Mouse (Mus musculus): ENCODE data around the gene Rtn1.
"Not testable (repeated sequence)": the region's sequence is repeated elsewhere in the genome, so short reads cannot be mapped to it uniquely, and the experiment has no call there.

Gene Rtn1

DNA sequence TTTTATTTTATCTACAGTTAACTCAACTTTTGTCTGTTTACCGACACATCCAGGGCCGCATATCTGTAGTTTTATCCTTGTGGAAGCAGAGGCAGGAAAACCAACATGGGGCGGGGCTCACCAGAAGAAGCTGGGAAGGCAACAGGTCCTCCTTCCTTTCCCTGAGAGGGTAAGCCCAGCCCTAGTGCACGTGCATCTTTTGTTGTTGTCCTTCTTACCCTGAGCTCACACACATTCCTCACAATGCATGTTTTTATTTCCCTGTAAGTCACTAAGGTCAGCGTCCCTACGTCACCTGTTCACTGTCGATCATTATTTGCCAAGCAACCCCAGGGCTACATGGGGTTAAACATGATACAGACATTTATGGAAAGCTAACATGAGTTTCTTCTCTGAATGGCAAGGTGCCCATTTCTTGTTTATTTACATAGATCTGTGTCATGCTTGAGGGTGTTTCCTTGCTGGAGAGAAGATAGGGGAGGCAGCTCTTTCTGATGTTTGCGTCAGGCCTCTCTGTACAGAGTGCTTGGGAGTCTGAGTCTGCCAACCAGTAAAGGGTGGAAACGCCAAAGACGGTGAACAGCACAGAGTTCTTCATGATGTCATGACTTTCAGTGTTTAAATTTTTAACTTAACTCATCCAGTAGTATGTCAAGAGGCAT is 84.5 kb downstream of the Rtn1 start:
- DNase-seq (ENCODE audit: low spot score in 2 of 2), result no peak

DNA sequence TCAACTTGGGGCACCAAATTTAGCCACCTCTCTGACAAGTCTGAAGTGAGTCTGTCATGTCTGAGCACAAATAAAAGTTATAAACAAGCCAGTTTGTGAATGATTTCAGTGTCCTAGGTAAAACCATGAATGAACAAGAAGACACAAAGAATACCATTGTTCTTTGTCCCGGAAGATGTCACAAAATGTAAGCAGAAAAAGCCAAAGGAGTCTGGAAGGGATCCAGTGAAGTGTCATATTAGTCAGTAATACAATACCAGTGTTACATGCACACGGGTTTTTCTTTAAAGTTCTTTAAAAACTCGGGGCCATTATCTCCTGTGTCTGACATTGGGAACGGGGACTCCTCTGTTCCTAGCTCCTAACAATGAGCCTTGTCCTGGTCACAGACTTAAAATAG is 85.1 kb downstream of the Rtn1 start:
- no peak for DNase-seq (ENCODE audit: low spot score in 2 of 2)

DNA sequence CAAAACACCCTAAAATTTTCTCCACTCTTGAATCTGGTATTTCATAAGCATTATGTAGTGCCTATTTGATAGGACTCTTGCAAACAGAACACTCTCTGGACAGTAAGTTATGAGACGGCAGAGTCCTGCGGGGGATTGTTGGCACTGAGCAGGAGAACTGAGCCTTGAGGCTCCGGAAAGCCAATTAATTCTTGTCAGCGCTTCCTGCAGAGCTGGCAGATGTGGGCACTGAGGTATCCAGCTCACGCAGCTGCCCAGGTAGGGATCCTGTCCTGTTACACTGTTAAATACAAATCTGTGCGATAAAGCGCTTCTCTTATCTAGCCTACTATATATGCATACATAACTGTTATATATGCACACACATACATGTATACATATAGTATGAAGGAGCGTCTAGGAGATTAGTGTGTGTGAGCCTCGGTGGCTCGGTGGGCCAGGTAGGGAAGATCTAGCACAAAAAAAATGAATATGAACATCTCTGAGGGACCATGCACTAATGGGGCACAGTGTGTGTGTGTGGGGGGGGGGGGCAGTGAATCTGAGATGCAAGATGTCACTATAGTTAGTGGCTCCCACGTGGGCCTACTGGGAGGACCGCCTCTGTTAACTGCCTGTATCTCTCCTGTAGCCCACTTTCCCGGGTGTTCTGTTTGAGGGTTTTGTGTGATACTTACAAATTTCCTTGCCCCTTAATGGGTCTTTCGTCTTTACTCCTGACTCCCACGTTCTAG is 93.0 kb downstream of the Rtn1 start:
- no peak for DNase-seq (ENCODE audit: low spot score in 2 of 2)

DNA sequence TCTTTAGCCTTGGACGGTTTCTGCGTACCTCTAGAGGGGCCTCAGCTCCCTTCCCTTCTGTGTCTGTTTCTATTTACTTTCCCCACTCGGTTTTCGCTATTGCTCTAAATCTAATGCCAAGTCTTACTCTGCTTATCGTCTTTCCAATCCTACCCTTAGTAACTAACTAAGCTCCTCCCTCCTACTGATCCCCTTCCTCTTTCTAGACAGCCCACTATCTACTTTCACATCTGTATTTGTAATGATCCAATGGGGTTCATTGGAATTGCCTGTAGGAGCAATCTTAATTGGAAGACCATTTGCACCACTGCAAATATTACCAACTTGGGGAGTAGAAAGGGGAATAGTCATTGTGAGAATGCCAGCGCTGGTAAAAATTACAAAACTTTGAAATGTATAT is 98.0 kb downstream of the Rtn1 start:
- DNase-seq (ENCODE audit: low spot score in 2 of 2), result no peak

DNA sequence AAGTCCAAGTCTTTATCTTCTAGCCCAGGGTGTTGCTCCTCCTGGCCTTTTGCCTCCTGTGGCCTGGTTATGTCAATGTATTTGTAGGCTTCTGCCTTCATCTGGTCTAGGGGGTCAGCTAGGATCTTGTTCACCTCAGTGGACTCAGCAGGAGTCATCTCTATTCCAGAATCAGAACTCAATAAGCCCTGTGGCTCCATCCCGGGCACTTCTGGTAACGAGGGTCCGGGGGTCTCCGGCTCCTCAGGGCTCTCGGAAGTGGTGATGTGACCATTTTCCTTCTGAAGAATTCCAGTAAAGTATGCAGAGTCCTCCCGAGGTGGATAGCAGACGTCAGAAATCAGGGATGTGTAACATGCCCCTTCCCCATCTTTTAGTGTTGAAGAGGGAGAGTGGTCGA is 100.3 kb downstream of the Rtn1 start:
- no peak for DNase-seq (ENCODE audit: low spot score in 2 of 2)

DNA sequence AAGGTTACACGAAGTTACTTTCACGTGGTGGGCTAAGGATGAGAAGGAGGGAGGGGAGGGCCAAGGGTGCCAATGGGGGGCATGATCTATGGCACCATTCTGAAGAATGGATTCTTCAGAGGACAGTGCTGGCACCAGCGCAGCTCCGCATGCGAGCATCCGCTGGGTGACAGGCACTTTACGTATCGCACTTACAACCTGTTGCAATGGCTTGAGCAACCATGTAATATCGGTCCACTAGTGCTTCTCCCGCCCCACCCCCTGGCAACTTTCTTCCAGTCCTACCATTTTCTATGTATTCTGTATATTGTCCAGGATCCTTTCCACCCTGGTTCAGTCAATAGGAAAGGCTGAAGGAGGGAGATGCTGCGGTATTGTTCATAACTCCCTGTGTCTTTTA is 102.6 kb downstream of the Rtn1 start:
- DNase-seq (ENCODE audit: low spot score in 2 of 2), result no peak

DNA sequence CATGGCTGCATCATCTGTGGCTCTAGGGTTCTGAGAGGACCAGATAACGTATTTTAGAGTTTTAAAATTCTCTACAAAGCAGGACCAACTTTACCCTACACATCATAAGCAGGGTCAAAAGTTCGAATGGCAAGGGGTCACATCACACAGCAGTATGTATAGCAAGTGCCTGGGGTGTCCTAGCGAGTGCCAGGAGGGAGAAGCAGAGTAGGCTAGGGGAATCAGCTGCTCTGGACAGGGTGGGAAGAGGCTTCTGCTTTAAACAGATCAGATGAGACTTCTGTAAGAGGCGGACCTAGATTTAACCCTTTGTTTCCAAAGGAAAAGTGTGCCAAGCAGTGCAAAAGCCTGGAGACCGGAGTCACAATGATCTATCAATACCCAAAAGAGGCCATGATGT is 103.4 kb downstream of the Rtn1 start:
- no peak for DNase-seq (ENCODE audit: low spot score in 2 of 2)

DNA sequence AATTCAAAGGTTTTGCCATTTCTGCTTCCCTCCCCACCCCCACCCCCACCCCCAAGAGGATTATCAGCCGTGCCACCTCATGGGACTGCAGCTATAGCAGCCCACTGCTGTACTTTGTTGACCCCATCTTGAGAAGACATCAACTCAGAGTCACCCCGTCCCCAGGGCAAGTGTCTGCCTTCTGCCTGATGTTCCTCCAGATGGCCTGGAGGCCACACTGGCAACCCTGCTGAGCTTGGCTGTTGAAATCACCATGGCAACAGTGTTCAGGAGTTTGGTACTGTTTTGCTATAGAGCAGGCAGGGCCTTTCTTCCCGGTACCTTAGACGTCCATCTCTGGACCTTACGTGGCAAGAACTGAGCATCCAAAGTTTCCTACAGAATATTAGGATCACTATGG is 103.9 kb downstream of the Rtn1 start:
- DNase-seq (ENCODE audit: low spot score in 2 of 2), result no peak

DNA sequence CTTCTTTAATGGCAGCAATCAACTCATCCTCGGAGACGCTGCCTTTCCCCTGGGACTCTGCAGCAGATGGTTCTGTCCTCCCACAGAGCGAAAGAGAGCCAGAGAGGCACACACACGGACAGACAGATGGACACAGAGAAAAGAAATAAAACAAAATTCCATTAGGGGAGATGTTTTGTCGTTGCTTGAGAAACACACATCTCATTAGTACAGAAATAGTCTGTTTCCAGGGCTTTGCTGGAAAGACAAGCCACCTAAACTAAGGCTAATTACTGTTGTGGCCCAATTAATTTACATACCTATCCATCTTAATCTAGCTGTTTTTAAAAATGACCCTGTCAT is 104.5 kb downstream of the Rtn1 start:
- no peak for DNase-seq (ENCODE audit: low spot score in 2 of 2)

DNA sequence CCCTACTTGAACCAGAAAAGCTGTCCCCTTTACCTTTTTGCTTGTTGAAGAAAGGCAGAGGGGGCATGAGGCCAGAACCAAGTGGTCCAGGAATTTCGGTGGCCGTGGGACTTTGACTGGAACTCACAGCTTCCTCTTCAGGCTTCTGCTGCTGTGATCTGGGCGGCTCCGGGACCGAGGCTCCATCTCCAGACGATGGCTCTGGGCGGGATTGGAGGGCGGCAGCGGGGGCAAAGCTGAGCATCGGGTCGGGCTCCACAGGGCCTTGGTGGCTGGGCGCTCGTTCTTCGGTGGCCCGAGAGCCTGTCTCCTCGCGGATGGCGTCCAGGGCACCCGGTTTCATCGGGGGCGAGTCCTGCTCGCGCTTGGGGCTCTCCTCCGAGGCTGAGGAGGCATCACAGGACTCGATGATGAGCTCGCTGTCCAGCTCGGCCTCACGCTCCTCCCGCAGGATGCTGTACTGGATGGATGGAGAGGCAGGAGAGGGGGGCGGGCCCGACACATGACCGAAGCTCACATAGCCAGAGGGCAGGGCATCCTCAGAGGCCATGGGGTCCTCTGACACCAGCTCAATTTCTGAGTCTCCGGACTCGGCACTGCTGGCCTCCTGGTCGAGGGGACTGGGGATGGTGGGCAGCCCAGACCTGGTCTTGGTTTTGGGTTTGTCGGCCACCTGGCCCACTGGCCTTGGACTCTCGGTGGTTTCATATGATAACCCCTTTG is 105.1 kb downstream of the Rtn1 start:
- DNase-seq (ENCODE audit: low spot score in 2 of 2), result no peak

DNA sequence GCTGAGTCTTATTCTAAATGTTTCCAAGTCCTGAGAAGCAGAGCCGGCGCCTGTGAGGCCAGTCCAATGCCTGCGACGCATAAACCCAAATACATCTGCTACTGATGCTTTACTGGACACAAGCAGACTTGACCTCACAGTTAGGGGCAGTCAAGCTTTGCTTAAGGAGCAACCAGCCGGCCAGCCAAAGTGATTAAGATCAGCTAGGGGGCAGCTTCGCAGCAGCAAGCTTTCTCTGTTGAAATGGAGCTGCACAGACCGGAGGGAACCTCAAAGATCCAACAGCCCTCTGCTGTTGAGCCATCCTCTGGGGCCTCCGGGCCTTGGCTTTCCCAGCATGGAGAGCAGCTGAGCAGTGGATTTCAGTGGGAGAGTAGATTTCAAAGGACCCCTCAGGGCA is 107.4 kb downstream of the Rtn1 start:
- DNase-seq (ENCODE audit: low spot score in 2 of 2), result no peak

DNA sequence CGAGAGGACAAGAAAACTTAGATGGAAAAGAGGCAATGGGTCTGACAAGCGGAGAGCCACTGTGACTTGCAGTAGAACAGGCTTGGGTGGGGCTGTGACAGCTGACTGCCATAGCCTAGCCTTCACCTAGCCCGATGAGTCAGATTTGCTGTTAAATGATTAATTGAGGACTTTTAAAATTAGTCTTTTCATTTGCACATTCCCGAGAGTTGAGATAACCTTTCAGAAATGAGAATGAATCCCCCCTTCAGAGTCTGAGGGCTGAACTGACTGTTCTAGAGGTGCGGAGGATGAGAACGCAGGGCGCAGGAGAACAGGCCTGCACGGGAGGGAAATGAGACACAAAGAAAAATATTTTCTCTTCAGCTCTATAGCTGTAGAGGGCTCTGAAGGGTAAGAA is 107.9 kb downstream of the Rtn1 start:
- DNase-seq (ENCODE audit: low spot score in 2 of 2), result no peak

DNA sequence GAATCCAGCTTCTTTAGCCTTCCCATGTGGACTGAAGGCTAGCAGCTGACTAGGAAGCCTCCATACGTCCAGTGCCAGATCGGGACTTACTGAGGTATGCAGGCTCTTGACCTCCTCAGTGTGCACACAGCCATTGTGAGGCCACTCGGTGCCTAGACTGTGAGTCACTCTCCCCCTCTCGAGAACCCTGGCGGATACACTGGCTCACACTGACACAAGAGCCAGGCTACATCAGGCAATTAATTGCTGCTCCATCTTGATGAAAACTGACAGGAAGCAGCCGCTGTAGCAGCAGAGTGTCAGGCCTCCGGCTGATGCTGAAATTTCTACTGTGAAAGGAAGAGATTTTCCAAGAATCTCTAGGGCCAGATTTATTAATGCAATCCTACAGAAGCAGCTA is 110.6 kb downstream of the Rtn1 start:
- no peak for DNase-seq (ENCODE audit: low spot score in 2 of 2)

DNA sequence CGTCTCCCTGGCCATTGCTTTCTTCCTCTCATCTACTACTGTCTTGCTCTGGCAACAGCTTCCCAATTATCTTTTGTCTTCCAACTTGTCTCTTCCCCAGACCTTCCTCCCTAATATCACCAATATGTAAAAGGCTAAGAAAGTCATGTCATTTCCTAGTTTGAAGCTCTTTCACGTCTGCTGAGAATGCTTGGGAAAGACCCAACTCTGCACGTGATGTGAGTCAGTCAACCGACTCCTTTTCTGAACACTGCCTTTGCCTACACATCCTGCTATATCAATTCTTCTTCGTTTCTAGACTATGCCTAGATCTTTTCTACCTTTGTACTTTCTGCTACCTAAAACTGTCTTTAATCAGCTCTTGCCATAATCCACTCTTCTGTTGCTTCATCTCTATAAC is 112.3 kb downstream of the Rtn1 start:
- DNase-seq (ENCODE audit: low spot score in 2 of 2), result no peak

DNA sequence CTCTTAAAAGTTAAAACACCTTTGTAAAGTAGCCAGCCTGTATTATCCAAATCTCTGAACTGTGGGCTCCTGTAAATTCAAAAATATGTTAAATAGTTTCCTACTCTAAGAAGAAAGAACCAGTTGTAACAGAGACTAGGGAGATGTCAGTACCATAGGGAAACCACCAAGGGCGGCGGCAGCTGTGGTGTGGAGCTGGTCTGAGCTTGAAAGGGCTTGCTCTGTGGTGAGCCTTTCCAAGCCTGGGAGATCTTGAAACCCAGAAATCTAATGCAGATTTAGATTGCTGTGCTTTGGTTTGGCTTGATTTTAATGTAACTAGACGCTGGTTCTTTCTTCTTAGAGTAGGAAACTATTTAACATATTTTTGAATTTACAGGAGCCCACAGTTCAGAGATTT is 115.7 kb downstream of the Rtn1 start:
- DNase-seq (ENCODE audit: low spot score in 2 of 2), result not testable (repeated sequence)

DNA sequence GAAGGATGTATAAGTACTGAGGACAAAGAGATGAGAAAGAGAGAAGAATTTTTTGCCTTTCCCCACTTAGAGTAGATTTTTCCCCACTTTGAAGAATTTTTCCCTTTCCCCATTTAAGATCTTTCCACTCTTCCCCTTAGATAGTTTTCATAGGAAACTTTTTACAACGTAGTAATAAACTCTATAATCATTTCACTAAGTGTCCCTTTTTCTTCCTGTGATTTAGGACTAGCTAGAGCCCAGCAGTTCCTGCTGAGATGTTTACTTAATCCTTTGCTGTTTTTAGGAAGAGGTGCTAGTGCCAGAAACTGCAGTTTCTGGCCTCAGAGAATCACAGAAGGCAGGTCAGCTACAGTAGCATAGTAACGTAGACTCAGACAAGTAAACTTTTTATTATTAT is 116.3 kb downstream of the Rtn1 start:
- DNase-seq (ENCODE audit: low spot score in 2 of 2), result no peak

DNA sequence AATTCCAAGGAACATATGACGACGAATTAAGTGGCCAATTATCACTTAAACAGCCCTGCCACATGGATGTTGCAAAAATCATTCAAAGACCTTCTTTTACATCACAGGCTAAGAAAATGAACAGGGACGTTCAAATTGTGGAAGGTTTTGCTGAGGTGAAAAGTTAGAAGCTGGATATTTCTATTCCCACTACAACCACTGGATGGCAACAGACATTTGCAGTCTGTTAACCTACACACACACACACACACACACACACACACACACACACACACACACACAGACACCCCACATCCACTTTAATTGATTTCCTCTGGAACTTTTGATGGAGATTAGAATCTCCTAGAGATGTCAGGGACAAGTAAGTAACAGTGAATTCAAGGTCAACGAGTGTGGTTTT is 117.6 kb downstream of the Rtn1 start:
- DNase-seq (ENCODE audit: low spot score in 2 of 2), result no peak

DNA sequence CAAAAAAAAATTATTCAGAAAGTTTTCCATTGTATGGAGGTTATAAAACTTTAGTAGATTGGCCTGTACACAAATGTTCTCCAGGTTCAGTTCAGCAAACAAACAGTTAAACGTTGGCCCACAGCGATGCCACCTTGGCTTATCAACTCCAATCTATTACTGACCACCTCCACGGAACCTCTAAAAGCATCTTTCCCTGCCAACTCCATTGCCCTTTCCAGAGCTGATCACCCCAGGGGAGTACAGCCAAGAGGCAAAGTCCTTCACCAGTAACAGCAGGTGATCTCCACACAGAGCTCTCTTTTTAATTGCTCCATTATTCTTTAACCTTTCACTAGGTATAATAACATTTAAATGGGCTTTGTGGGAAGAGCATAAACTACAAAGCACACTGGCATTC is 120.6 kb downstream of the Rtn1 start:
- no peak for DNase-seq (ENCODE audit: low spot score in 2 of 2)

DNA sequence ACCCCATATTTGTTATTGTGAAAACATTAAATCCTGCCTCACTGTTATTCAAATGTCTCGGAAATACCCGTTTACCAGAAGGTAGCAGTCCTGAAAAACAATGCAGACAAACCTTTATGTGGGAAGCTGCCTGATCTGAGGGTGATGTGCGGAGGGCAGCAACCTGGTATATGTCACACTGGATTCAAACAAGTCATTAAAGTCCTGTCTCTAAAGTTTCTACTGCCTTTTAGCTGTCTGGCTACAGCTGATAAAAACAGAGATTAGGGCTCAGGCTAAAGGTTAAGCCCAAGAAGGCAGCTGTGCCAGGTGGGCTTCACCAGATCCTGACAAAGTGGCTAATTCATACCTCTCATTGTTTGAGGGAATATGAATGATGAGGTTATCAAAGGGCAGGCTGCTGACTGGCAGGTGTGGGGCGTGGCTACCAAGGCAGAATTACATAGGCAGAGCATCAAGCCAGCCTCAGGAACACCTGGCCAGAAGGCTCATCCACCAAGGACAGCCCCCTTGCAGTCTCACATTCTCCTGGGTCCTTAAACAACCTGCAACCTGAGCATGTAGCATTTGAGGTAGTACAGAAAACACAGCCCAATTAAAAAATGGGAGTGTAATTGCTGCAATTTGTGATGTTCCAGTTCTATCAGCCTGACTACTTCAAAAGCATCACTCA is 121.4 kb downstream of the Rtn1 start:
- no peak for DNase-seq (ENCODE audit: low spot score in 2 of 2)

DNA sequence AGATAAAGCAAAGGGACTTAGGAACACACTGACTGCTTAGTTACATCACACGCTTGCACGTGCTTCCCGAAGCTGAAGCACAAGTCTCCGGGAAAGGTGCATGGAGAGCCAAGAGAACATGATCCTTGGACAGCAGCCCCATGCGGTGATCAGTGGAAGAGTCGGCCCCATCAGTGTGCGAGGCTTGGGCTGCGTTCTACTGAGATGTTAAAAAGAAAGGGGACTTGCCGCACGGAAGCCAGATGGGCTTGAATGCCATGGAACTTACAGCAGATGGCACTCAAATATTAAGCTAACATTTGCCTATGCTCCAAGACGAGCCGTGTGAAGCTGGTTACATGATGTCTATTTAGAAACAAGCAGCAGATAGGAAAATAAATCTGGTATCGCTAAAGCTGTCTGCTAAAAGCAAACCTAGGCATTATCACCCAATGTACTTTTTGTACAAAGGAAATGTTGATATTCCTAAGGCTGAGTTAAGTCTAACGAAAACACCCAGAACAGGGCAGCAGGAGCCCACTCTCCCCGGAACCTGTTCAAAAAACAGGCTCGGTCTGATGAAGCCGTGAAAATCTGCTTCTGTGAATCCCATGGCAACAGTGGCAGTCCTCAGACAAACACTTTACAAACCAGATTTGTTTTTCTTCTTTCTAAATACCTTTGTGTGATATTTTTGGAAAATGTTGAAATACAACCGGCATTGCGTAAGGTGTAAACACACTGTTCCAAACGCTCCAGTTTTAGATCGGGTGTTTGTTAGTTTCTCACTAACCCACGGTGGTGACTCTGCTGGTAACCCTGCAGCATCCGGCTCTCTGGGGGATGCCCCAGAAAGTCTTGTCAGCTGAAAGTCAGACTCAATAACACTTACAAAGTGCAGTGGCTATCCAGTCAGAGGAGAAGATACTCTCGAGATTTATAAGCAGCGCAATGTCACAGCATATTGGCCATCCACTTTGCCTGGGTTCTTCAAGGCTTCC is 123.2 kb downstream of the Rtn1 start:
- no peak for DNase-seq (ENCODE audit: low spot score in 2 of 2)

DNA sequence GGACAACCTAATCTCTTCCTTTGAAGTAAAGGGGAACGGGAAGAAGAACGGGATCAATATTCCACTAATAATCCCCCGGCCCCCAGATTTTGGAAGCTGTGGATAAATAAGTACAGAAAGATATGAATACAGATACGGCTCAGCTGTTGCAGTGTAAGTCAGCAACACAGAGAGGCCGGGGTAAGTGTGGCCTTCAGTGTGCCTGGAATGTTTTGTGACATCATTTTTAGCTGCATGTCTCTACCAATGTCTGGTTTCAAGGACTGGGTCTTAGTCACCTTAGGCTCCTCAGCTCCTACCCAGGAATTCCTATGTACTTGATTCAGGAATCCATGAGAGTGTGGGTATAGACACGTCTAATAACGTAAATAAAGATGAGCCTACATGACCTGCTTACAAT is 124.3 kb downstream of the Rtn1 start:
- no peak for DNase-seq (ENCODE audit: low spot score in 2 of 2)

Measured in spleen, postnatal 36 days (tissue).